Mouse (Mus musculus): ENCODE data around the gene Map3k14. TPM values are rescaled to one million over a fixed set of nuclear protein-coding genes. Genes with fewer than 3 reads are reported as not detected.

Gene Map3k14
- polyA plus RNA-seq, 1 experiment from 2014 or later, result 5.1 TPM

DNA sequence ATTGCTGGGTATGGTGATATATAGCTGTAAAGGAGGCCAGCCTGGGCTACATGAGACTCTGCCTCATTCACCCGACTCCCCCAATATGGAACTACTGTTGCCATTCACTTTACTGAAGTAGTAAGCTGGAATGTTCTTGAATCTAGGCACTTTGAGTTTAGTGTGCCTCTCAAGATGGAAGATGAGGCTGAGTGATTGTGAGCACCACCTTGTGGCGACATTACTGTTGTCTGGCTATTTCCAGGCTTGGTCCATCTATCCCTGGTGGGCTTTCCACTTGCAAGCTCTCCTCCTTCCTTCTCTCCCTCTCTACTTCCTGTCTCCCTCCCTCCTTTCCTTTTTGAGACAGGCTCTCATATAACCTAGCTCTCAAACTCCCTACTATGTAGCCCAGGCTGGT, 82.4 kb downstream of the Map3k14 start:
- Histone ChIP-seq H3K4me1 (no peaks in the 10 kb centered on the region), H3K36me3 (no peaks in the 10 kb centered on the region), H3K9ac (no peak overlapping the region), H3K4me2 (replicated peaks) (no peak overlapping the region), H3K9me3 (replicated peaks) (no peaks in the 10 kb centered on the region), H3K27me3 (0 out of 2 replicates have a peak, but pooled peaks cover 4% of the 10 kb centered on the region), H3K4me3 (replicated peaks) (no peak overlapping the region), H3K27ac (replicated peaks) (no peak overlapping the region)
- WGBS, result 36% methylated on average over 2 of the region's 2 CpGs
- ATAC-seq (ENCODE audit: insufficient number of reproducible peaks, low FRiP score, low TSS enrichment, low read depth), result no peak

- WGBS, result 83% methylated on average over 3 of the region's 3 CpGs
- H3K9me3 ChIP-seq (replicated peaks), result no peaks in the 10 kb centered on the region
- H3K4me3 ChIP-seq (replicated peaks), result no peak overlapping the region
- 0 out of 2 replicates have a peak, but pooled peaks cover 4% of the 10 kb centered on the region for H3K27me3 ChIP-seq
- no peaks in the 10 kb centered on the region for H3K36me3 ChIP-seq
- H3K27ac ChIP-seq (replicated peaks), result no peak overlapping the region
- ATAC-seq (ENCODE audit: insufficient number of reproducible peaks, low FRiP score, low TSS enrichment, low read depth), result no peak
- H3K4me2 ChIP-seq (replicated peaks), result no peak overlapping the region
- no peak overlapping the region for H3K9ac ChIP-seq
- H3K4me1 ChIP-seq, result no peaks in the 10 kb centered on the region
These were observed 85.4 kb downstream of the Map3k14 start for GRCm38 (mm10) chr11:103181911-103182310.

DNA sequence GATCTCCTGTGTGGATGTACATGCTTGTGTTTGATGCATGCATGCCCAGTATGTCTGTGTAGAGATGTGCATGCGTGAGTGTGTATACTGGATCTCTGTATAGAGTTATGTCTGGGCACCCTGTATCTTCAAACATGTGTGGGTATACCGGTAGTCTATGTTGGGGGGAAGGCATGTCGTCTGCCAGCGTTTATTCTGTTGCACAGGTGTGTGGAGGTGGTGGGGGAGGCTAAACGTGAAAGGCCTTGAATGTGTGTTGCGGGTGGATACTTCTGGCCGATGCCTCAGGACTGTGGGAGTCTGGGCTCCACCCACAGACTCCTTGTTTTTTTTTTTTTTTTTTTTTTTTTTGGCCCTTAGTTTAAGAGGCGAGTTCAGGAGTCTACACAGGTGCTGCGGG, 85.9 kb downstream of the Map3k14 start:
- Histone ChIP-seq H3K9me3 (replicated peaks) (no peaks in the 10 kb centered on the region), H3K4me1 (no peaks in the 10 kb centered on the region), H3K4me3 (replicated peaks) (no peak overlapping the region), H3K9ac (no peak overlapping the region), H3K27ac (replicated peaks) (no peak overlapping the region), H3K36me3 (no peaks in the 10 kb centered on the region), H3K4me2 (replicated peaks) (no peak overlapping the region), H3K27me3 (0 out of 2 replicates have a peak, but pooled peaks cover 4% of the 10 kb centered on the region)
- ATAC-seq (ENCODE audit: insufficient number of reproducible peaks, low FRiP score, low TSS enrichment, low read depth), result no peak
- WGBS, result 68% methylated on average over 9 of the region's 9 CpGs

GRCm38 (mm10) chr11:103180426-103180825, 86.8 kb downstream of the Map3k14 start:
- Histone ChIP-seq H3K4me3 (replicated peaks) (no peak overlapping the region), H3K4me1 (0 out of 2 replicates have a peak, but pooled peaks cover 4% of the 10 kb centered on the region), H3K36me3 (no peaks in the 10 kb centered on the region), H3K9ac (no peak overlapping the region), H3K27ac (replicated peaks) (no peak overlapping the region), H3K4me2 (replicated peaks) (no peak overlapping the region), H3K9me3 (replicated peaks) (no peaks in the 10 kb centered on the region), H3K27me3 (0 out of 2 replicates have a peak, but pooled peaks cover 1% of the 10 kb centered on the region)
- 70% methylated on average over 1 of the region's 1 CpGs for WGBS
- no peak for ATAC-seq (ENCODE audit: insufficient number of reproducible peaks, low FRiP score, low TSS enrichment, low read depth)

GRCm38 (mm10) chr11:103178748-103179147, 88.5 kb downstream of the Map3k14 start:
- H3K4me1 ChIP-seq, result peaks cover 4% of the 10 kb centered on the region; the same call in 1 of the 2 replicates
- 93% methylated on average over 8 of the region's 8 CpGs for WGBS

DNA sequence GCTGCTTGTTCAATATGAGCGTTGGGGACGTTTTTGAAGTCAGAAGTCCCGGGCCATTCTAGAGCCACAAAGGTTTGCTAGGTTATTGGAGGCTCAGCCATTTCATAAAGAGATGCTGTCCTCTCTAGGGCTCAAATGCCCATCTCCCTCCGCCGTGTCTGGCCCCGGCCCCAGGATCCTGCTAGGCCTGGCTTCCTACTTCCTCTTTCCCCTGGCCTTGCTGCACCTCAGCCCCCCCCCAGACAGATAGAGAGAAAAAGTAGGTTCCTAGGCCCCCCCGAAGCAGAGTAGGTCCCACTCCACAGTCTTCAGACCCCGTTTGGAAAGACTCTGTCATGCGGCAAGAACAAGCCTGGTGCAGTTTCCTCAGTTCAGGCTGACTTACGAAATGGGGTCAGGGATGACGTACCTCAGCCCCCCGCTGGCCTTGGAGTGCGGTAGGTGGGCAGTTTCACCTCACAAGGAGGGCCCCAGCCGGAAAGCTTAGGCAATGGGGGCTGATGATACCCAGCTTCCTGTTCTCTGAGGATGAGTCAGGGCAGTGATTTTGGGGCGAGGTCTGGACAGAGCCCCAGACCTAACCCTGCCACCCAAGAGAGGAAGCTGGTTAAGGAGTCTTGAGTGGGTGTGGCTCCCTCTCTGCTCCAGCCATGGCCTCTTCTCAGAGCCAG, 89.3 kb downstream of the Map3k14 start:
- Histone ChIP-seq H3K4me1 (peaks cover 4% of the 10 kb centered on the region; the same call in 1 of the 2 replicates), H3K27me3 (0 out of 2 replicates have a peak, but pooled peaks cover 3% of the 10 kb centered on the region), H3K4me3 (replicated peaks) (no peak overlapping the region), H3K36me3 (no peaks in the 10 kb centered on the region), H3K27ac (replicated peaks) (no peak overlapping the region), H3K9me3 (replicated peaks) (no peaks in the 10 kb centered on the region), H3K4me2 (replicated peaks) (no peak overlapping the region), H3K9ac (no peak overlapping the region)
- whole genome bisulfite sequencing, result 80% methylated on average over 15 of the region's 15 CpGs
- ATAC-seq (ENCODE audit: insufficient number of reproducible peaks, low FRiP score, low TSS enrichment, low read depth), result no peak

More at GRCm38 (mm10) chr11:103178748-103179147, 88.5 kb downstream of the Map3k14 start:
- H3K4me3 ChIP-seq (replicated peaks), result no peak overlapping the region
- H3K27ac ChIP-seq (replicated peaks), result no peak overlapping the region
- no peak overlapping the region for H3K9ac ChIP-seq
- no peaks in the 10 kb centered on the region for H3K27me3 ChIP-seq
- H3K9me3 ChIP-seq (replicated peaks), result no peaks in the 10 kb centered on the region
- H3K4me2 ChIP-seq (replicated peaks), result no peak overlapping the region
- no peak for ATAC-seq (ENCODE audit: insufficient number of reproducible peaks, low FRiP score, low TSS enrichment, low read depth)
- H3K36me3 ChIP-seq, result no peaks in the 10 kb centered on the region

DNA sequence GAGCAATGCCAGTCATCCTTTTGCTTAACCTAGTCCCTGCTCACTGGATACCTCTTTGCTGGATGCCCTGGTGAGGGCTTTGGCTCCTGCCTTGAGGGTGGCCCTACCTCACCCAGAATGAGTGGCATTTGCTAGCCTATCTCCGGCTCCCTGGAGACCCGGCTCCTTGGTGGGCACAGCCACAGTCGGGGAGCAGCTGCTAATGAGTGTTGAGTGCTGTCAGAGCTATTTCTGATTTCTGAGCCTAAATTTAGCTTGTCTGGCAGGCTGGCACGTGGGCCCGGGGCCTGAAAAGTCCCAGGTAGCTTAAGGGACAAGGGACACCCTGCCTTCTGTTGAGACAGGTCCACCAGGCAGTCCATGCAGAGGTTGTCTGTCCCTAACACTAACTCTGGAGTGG, 90.1 kb downstream of the Map3k14 start:
- H3K9ac ChIP-seq, result no peak overlapping the region
- 64% methylated on average over 5 of the region's 5 CpGs for whole genome bisulfite sequencing
- H3K4me3 ChIP-seq (replicated peaks), result no peak overlapping the region
- H3K27ac ChIP-seq (replicated peaks), result no peak overlapping the region
- no peaks in the 10 kb centered on the region for H3K36me3 ChIP-seq
- no peak overlapping the region for H3K4me2 ChIP-seq (replicated peaks)
- no peaks in the 10 kb centered on the region for H3K9me3 ChIP-seq (replicated peaks)
- no peak for ATAC-seq (ENCODE audit: insufficient number of reproducible peaks, low FRiP score, low TSS enrichment, low read depth)
- peaks cover 4% of the 10 kb centered on the region; the same call in 1 of the 2 replicates for H3K4me1 ChIP-seq
- H3K27me3 ChIP-seq, result peaks cover 9% of the 10 kb centered on the region

DNA sequence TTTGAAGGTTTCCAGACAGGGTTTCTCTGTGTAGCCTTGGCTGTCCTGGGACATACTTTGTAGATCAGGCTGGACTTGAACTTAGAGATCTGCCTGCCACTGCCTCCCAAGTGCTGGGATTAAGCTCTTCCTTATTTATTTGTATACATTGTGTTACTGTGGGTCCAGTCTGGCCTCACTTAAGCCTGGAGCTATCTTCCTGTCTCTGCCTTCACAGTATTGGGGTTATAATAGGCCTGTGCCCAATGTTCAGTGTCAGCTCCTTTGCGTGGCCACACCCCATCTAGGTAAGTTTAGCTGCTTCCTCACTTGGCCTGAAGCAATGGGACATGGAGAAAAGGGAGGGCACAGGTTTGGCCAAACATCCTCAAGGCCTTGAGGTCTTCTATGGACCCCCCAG, 90.8 kb downstream of the Map3k14 start:
- H3K27ac ChIP-seq (replicated peaks), result no peak overlapping the region
- H3K27me3 ChIP-seq, result peaks cover 16% of the 10 kb centered on the region
- 86% methylated on average over 1 of the region's 1 CpGs for WGBS
- no peaks in the 10 kb centered on the region for H3K9me3 ChIP-seq (replicated peaks)
- H3K9ac ChIP-seq, result no peak overlapping the region
- H3K4me3 ChIP-seq (replicated peaks), result no peak overlapping the region
- H3K36me3 ChIP-seq, result no peaks in the 10 kb centered on the region
- no peak overlapping the region for H3K4me2 ChIP-seq (replicated peaks)
- H3K4me1 ChIP-seq, result peaks cover 4% of the 10 kb centered on the region; the same call in 1 of the 2 replicates
- ATAC-seq (ENCODE audit: insufficient number of reproducible peaks, low FRiP score, low TSS enrichment, low read depth), result no peak

DNA sequence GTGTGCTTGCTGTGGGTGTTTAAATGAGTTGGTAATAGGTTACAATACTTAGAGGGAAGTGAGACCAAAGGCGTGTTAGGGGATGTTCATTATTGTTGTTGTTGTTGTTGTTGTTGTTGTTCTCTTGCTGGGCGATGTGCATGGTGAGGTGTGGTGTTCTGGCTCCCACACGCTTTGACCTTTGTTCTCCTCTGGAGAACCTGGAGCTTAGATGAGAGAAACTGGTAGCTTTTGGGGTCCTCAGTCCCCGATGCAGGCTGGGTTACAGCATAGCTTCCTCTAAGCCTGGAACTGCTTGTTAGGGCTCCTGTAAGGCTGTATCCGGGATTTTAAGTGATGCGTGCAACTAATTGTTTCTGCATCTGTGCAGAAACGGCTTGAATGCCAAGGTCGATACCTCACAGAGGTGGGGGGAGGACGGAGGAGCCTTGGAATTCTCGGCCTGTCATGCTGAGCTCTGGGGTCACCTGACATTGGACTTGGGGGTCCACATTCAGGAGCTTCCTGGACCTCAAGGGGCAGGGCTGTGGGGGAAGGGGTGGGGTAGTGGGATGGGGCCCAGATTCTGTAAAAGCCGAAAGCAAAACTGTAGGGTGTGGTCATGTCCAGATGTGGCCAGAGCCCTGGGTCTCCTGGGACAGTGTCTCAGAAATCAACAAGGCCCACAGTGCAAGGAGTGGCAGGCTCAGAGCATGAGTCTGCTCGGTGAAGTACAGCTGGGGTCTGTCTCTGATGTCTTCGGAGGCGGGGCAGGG, 91.4 kb downstream of the Map3k14 start:
- Histone ChIP-seq H3K27me3 (peaks cover 22% of the 10 kb centered on the region), H3K27ac (replicated peaks) (no peak overlapping the region), H3K36me3 (no peaks in the 10 kb centered on the region), H3K9ac (no peak overlapping the region), H3K9me3 (replicated peaks) (no peaks in the 10 kb centered on the region), H3K4me2 (replicated peaks) (no peak overlapping the region), H3K4me1 (peaks cover 9% of the 10 kb centered on the region), H3K4me3 (replicated peaks) (no peak overlapping the region)
- ATAC-seq (ENCODE audit: insufficient number of reproducible peaks, low FRiP score, low TSS enrichment, low read depth), result no peak
- 60% methylated on average over 14 of the region's 14 CpGs for WGBS

DNA sequence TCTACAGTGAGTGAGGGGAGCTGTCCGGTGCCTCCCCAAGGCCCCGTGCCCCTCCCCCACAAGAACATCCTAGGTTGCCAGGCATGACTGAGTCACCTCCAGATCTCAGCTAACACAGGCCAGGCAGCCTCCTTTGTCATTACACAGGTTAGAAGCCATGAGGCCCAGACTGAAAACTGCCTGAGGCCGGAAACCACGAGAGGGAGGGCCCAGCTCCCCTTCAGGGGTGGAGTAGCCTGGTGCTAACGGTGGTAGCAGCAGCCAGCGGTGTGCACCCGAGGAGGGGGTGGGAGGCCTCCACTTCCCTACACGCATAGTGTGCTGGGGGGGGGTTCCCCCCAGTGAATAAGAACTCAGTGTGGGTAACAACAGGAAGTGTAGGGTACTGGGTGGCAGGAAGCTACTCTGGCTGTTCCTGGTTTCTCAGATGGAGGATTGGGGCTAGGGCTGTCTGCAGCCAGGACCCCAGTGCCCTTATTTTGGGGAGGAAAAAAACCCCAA, 92.3 kb downstream of the Map3k14 start:
- WGBS, result 33% methylated on average over 8 of the region's 8 CpGs
- no peak overlapping the region for H3K27ac ChIP-seq (replicated peaks)

DNA sequence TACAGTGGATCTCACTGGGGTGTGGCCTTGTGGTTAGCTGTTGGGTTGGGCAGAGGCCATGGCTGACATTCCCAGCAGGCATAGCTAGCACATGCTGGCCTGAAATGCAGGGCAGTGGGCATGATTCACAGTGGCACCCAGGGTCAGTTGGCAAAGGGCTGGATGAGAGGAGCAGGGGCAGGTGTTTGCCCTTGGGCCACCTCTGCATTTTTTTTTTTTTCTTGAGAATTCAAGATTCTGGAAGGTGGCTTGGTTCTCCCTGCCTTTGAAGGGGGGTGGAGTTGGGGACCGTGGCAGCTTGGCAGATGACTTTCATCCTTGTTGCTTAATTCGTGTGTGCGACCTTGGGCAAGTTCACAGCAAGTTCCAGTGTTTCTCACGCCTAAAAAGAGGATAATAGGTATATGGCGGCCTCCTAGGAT, 92.8 kb downstream of the Map3k14 start:
- 67% methylated on average over 5 of the region's 5 CpGs for WGBS
- peaks cover 37% of the 10 kb centered on the region for H3K27me3 ChIP-seq
- no peaks in the 10 kb centered on the region for H3K36me3 ChIP-seq
- H3K9me3 ChIP-seq (replicated peaks), result no peaks in the 10 kb centered on the region
- no peak overlapping the region for H3K27ac ChIP-seq (replicated peaks)
- no peak for ATAC-seq (ENCODE audit: insufficient number of reproducible peaks, low FRiP score, low TSS enrichment, low read depth)
- H3K4me1 ChIP-seq, result peaks cover 17% of the 10 kb centered on the region
- H3K9ac ChIP-seq, result no peak overlapping the region
- no peak overlapping the region for H3K4me2 ChIP-seq (replicated peaks)
- H3K4me3 ChIP-seq (replicated peaks), result no peak overlapping the region

More for the DNA sequence above, 92.3 kb downstream of the Map3k14 start:
- Histone ChIP-seq H3K36me3 (no peaks in the 10 kb centered on the region), H3K4me1 (peaks cover 17% of the 10 kb centered on the region), H3K27me3 (peaks cover 32% of the 10 kb centered on the region), H3K4me2 (replicated peaks) (no peak overlapping the region), H3K4me3 (replicated peaks) (no peak overlapping the region), H3K9ac (no peak overlapping the region), H3K9me3 (replicated peaks) (no peaks in the 10 kb centered on the region)
- no peak for ATAC-seq (ENCODE audit: insufficient number of reproducible peaks, low FRiP score, low TSS enrichment, low read depth)
